Mouse (Mus musculus) T-helper 1 cell (primary cell): Measurements from ENCODE around the gene Sesn2.
"Not testable (repeated sequence)": the region's sequence is repeated elsewhere in the genome, so short reads cannot be mapped to it uniquely, and the experiment has no call there.

Source experiments
- in situ Hi-C: fragments of 300-600 bp; cut with MboI, MseI; formaldehyde crosslinking; loops from one replicate; pipeline ENCODE4 v1.15.1; 2025; ENCODE audit warnings: high pct_unique_total_duplicates

Sesn2 gene

GRCm38 (mm10) chr4:132510352-132510798 lies at the start of gene Sesn2:
Sesn2 (minus strand) TSS chr4:132510501.
- in situ Hi-C loops, result no loop called here

- in situ Hi-C loops, result not testable (repeated sequence)
Measured at GRCm38 (mm10) chr4:132555550-132555949, 45.2 kb upstream of the Sesn2 start.

GRCm38 (mm10) chr4:132554653-132555052 lies 44.4 kb upstream of the Sesn2 start:
- in situ Hi-C loops, result no loop called here

GRCm38 (mm10) chr4:132554221-132554620 lies 43.9 kb upstream of the Sesn2 start:
- in situ Hi-C loops, result no loop called here

GRCm38 (mm10) chr4:132545851-132546250 lies 35.5 kb upstream of the Sesn2 start:
- in situ Hi-C loops, result no loop called here

GRCm38 (mm10) chr4:132542724-132543123 lies 32.4 kb upstream of the Sesn2 start:
- in situ Hi-C loops, result no loop called here

- in situ Hi-C loops, result no loop called here
Measured at GRCm38 (mm10) chr4:132541413-132541812, 31.1 kb upstream of the Sesn2 start.

GRCm38 (mm10) chr4:132539481-132539880 lies 29.2 kb upstream of the Sesn2 start:
- in situ Hi-C loops, result no loop called here

- in situ Hi-C loops, result no loop called here
Measured at GRCm38 (mm10) chr4:132535406-132536121, 25.3 kb upstream of the Sesn2 start, which contains the start of gene Dnajc8. Dnajc8 (plus strand) TSS chr4:132535550.

GRCm38 (mm10) chr4:132532981-132533916 lies 22.9 kb upstream of the Sesn2 start, which contains the start of gene Atpif1:
Atpif1 (minus strand) TSS chr4:132533659.
- in situ Hi-C loops, result loop anchor here (5.0 kb wide), 1 partner anchor 104 kb away; the partner anchor contains the start of gene Eya3

- in situ Hi-C loops, result loop anchor here (5.0 kb wide), 1 partner anchor 105 kb away; the partner anchor contains the start of gene Eya3
Measured at GRCm38 (mm10) chr4:132532496-132532895, 22.2 kb upstream of the Sesn2 start.

GRCm38 (mm10) chr4:132530033-132530804 lies 19.9 kb upstream of the Sesn2 start:
- in situ Hi-C loops, result loop anchor here (5.0 kb wide), 1 partner anchor 107 kb away; the partner anchor contains the start of gene Eya3

- in situ Hi-C loops, result no loop called here
Measured at GRCm38 (mm10) chr4:132529344-132529743, 19.0 kb upstream of the Sesn2 start.

- in situ Hi-C loops, result no loop called here
Measured at GRCm38 (mm10) chr4:132527917-132528522, 17.7 kb upstream of the Sesn2 start.

GRCm38 (mm10) chr4:132526678-132527077 lies 16.4 kb upstream of the Sesn2 start:
- in situ Hi-C loops, result no loop called here

- in situ Hi-C loops, result no loop called here
Measured at GRCm38 (mm10) chr4:132524808-132525207, 14.5 kb upstream of the Sesn2 start.

- in situ Hi-C loops, result no loop called here
Measured at GRCm38 (mm10) chr4:132524321-132524741, 14.0 kb upstream of the Sesn2 start.

GRCm38 (mm10) chr4:132519188-132519587 lies 8.9 kb upstream of the Sesn2 start:
- in situ Hi-C loops, result no loop called here

GRCm38 (mm10) chr4:132518066-132518465 lies 7.8 kb upstream of the Sesn2 start:
- in situ Hi-C loops, result no loop called here

GRCm38 (mm10) chr4:132515369-132516155 lies 5.3 kb upstream of the Sesn2 start:
- in situ Hi-C loops, result no loop called here
